Mouse (Mus musculus) small intestine, adult 2 months (tissue): ENCODE measurements around the gene Gm10645.

Experiments used
- CTCF ChIP-seq: fragments of 200-500 bp; IDR thresholded peaks from 2 replicates; pipeline ENCODE4 v1.5.1; 2012; ENCODE audit warnings: low read depth, mild to moderate bottlenecking, control low read depth, inconsistent platforms, low read length, moderate library complexity, mixed read lengths; ENCODE audit not compliant: insufficient replicate concordance, insufficient read length; ENCODE audit errors: extremely low read depth
- POLR2A ChIP-seq: fragments of 200-500 bp; IDR thresholded peaks from 2 replicates; pipeline ENCODE4 v1.6.1; 2012; ENCODE audit warnings: low read depth, mild to moderate bottlenecking, control low read depth, inconsistent platforms, low read length, moderate library complexity

DNA sequence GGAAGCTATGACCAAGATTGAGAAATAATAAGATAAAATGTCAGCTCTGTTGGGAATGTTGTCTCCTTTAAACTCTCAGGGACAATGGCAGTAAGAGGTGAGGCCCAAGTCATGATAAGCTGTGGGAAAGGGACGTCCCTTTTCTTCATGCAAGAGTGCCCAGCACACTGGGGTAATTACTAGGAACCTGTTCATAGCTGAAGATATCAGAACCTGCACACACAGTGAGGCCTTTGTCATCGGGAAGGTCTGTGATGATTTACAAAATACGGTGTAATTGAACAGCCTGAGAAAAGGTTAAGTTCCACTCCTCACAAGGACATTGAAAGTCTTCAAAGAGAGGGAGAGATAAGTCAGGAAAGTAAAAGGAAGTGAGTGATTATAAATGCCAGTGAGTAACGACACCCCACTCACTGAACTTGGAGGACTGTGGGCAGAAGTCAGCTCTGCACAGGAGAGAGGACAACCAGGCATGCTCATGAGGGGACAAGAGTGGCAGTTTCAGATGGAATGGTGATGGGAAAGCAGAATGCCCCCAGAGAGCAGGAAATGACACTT lies 23.6 kb upstream of the Gm10645 start:
- TF ChIP-seq POLR2A (no peak), CTCF (no peak)
